Comparison of ENCODE assay signal across 9 mouse cellular contexts in the genomic region with DNA sequence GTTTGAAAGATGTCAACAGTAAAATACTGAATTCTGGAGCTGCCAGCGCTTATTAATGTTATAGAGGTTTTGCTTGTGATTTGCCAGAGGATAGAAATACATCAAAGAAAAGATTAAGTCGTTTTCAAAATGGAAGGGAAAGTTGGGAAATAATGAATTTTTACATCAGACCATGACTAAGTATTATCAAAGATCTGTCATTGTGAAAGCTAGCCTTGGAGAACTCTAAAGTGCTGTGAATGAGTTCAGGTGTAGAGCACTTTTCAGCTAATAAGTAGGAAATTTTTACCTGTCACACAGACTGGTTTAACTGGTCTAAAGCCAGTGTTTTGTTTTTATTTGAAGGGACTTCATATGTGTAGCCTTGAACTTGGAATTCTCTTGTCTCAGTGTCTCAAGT. TPM values are rescaled to one million over a fixed set of nuclear protein-coding genes. Genes with fewer than 3 reads are reported as not detected.
DNase-seq lines count a peak whose midpoint lies in the region; ATAC-seq lines count a peak whose summit lies in the region.
"Had no signal": no experiment of that assay in that cellular context is flagged by ENCODE, and none has a peak within 500 bp of the region (broad histone marks: within the 10 kb centered on the region; RNA-seq: fewer than 3 reads in every experiment).

No protein-coding gene starts in this region.

- ATAC-seq in heart, embryonic 16.5 days (replicated peaks; ENCODE audit: extremely low read depth, insufficient read depth, low FRiP score) = no peak
- ATAC-seq in heart, embryonic 12.5 days (ENCODE audit: insufficient number of reproducible peaks, low FRiP score) = no peak
- ATAC-seq in embryonic facial prominence, embryonic 11.5 days (replicated peaks; ENCODE audit: insufficient number of reproducible peaks, low FRiP score, low TSS enrichment, low read depth) = no peak
- ATAC-seq in midbrain, embryonic 15.5 days (replicated peaks) = no peak

- no peak overlapping the region for H3K27ac ChIP-seq in heart, embryonic 16.5 days (ENCODE audit: low read length)
- H3K27ac ChIP-seq in heart, embryonic 12.5 days (ENCODE audit: poor library complexity, severe bottlenecking) = no peak overlapping the region
- no peak overlapping the region for H3K27ac ChIP-seq in embryonic facial prominence, embryonic 11.5 days (replicated peaks; ENCODE audit: low read depth, low read length)
- H3K27ac ChIP-seq in midbrain, embryonic 15.5 days = no peak overlapping the region

- no peak for DNase-seq in embryonic facial prominence, embryonic 11.5 days (ENCODE audit: low spot score)
- DNase-seq in induced T-regulatory cell, adult 2 months (ENCODE audit: low read depth) = peak; percentile 9
- DNase-seq in thymus, postnatal 4 days = no peak
- DNase-seq in cerebellum, adult 9-10 months = no peak
- no peak for DNase-seq in kidney, adult 18-20 months
- DNase-seq: right cerebral cortex, postnatal 25 days had no signal

- H3K36me3 ChIP-seq in heart, embryonic 16.5 days (ENCODE audit: control insufficient read depth, insufficient read depth) = no peaks in the 10 kb centered on the region
- no peaks in the 10 kb centered on the region for H3K36me3 ChIP-seq in heart, embryonic 12.5 days
- H3K36me3 ChIP-seq in embryonic facial prominence, embryonic 11.5 days (replicated peaks; ENCODE audit: control insufficient read depth, insufficient read depth, low read depth, low read length) = no peaks in the 10 kb centered on the region
- no peaks in the 10 kb centered on the region for H3K36me3 ChIP-seq in midbrain, embryonic 15.5 days (replicated peaks)

- 0 out of 2 replicates have a peak, but pooled peaks cover 2% of the 10 kb centered on the region for H3K27me3 ChIP-seq in heart, embryonic 16.5 days (ENCODE audit: control insufficient read depth, insufficient read depth, low read length)
- no peaks in the 10 kb centered on the region for H3K27me3 ChIP-seq in heart, embryonic 12.5 days (replicated peaks)
- no peaks in the 10 kb centered on the region for H3K27me3 ChIP-seq in embryonic facial prominence, embryonic 11.5 days (ENCODE audit: control insufficient read depth, insufficient read depth, low read length)
- H3K27me3 ChIP-seq in midbrain, embryonic 15.5 days (replicated peaks) = no peaks in the 10 kb centered on the region

- H3K9me3 ChIP-seq in heart, embryonic 16.5 days (replicated peaks; ENCODE audit: control insufficient read depth, low read length) = no peaks in the 10 kb centered on the region
- no peaks in the 10 kb centered on the region for H3K9me3 ChIP-seq in heart, embryonic 12.5 days (replicated peaks)
- no peaks in the 10 kb centered on the region for H3K9me3 ChIP-seq in embryonic facial prominence, embryonic 11.5 days (replicated peaks; ENCODE audit: control insufficient read depth, low read length)
- H3K9me3 ChIP-seq in midbrain, embryonic 15.5 days = no peaks in the 10 kb centered on the region

- peak overlapping the region; percentile 80; the same call in 1 of the 2 replicates for H3K9ac ChIP-seq in heart, embryonic 16.5 days (ENCODE audit: low read length)
- no peak overlapping the region for H3K9ac ChIP-seq in heart, embryonic 12.5 days
- peak overlapping the region; percentile 57 for H3K9ac ChIP-seq in embryonic facial prominence, embryonic 11.5 days (replicated peaks; ENCODE audit: low read length)
- H3K9ac ChIP-seq in midbrain, embryonic 15.5 days = no peak overlapping the region; the same call in 1 of the 2 replicates

- H3K4me1 ChIP-seq in heart, embryonic 16.5 days (ENCODE audit: control insufficient read depth, insufficient read depth, low read length) = peaks cover 13% of the 10 kb centered on the region
- H3K4me1 ChIP-seq in heart, embryonic 12.5 days (replicated peaks) = peaks cover 14% of the 10 kb centered on the region
- H3K4me1 ChIP-seq in embryonic facial prominence, embryonic 11.5 days (ENCODE audit: control insufficient read depth, insufficient read depth, low read length) = no peaks in the 10 kb centered on the region
- H3K4me1 ChIP-seq in midbrain, embryonic 15.5 days = peaks cover 29% of the 10 kb centered on the region

- no peak overlapping the region for H3K4me3 ChIP-seq in heart, embryonic 16.5 days (ENCODE audit: low read length)
- no peak overlapping the region for H3K4me3 ChIP-seq in heart, embryonic 12.5 days
- no peak overlapping the region; the same call in 1 of the 2 replicates for H3K4me3 ChIP-seq in embryonic facial prominence, embryonic 11.5 days (ENCODE audit: low read depth, low read length)
- H3K4me3 ChIP-seq in midbrain, embryonic 15.5 days = peak overlapping the region; percentile 62; the same call in 1 of the 2 replicates

- WGBS in heart, embryonic 16.5 days = 68% methylated on average over 2 of the region's 2 CpGs
- 72% methylated on average over 2 of the region's 2 CpGs for WGBS in heart, embryonic 12.5 days
- WGBS in embryonic facial prominence, embryonic 11.5 days = 63% methylated on average over 2 of the region's 2 CpGs
- WGBS in midbrain, embryonic 15.5 days = 64% methylated on average over 2 of the region's 2 CpGs

- H3K4me2 ChIP-seq in heart, embryonic 16.5 days (ENCODE audit: low read depth, low read length) = peak overlapping the region; percentile 85; the same call in 1 of the 2 replicates
- H3K4me2 ChIP-seq in heart, embryonic 12.5 days = no peak overlapping the region
- peak overlapping the region; percentile 54 for H3K4me2 ChIP-seq in embryonic facial prominence, embryonic 11.5 days (ENCODE audit: low read depth, low read length)
- H3K4me2 ChIP-seq in midbrain, embryonic 15.5 days = peak overlapping the region; percentile 79

RNA-seq across cellular contexts. Expression of a gene that starts 14.0 kb away (rescaled TPM):
- not detected in 2 replicates for polyA plus RNA-seq in heart, embryonic 16.5 days (2015; fragmentation: Nextera tagmentation; extraction: Ambion mirVana)
- polyA plus RNA-seq in heart, embryonic 12.5 days (2016; fragmentation: Nextera tagmentation; extraction: Ambion mirVana) = not detected in 2 replicates
- polyA plus RNA-seq in embryonic facial prominence, embryonic 11.5 days (2014; fragmentation: Nextera tagmentation; extraction: Ambion mirVana) = not detected in 2 replicates
- polyA plus RNA-seq in midbrain, embryonic 15.5 days (2015; fragmentation: Nextera tagmentation; extraction: Ambion mirVana) = 0.14 and 0.31 TPM in 2 replicates

RNA-seq across cellular contexts. Expression of a gene that starts 51.8 kb away (rescaled TPM):
- 5.1 and 6.8 TPM in 2 replicates for polyA plus RNA-seq in heart, embryonic 16.5 days (2015; fragmentation: Nextera tagmentation; extraction: Ambion mirVana)
- polyA plus RNA-seq in heart, embryonic 12.5 days (2016; fragmentation: Nextera tagmentation; extraction: Ambion mirVana) = 13.1 and 15.4 TPM in 2 replicates
- 22.5 TPM in 2 replicates for polyA plus RNA-seq in embryonic facial prominence, embryonic 11.5 days (2014; fragmentation: Nextera tagmentation; extraction: Ambion mirVana)
- 28.8 and 32.6 TPM in 2 replicates for polyA plus RNA-seq in midbrain, embryonic 15.5 days (2015; fragmentation: Nextera tagmentation; extraction: Ambion mirVana)

RNA-seq across cellular contexts. Expression of a gene that starts 51.9 kb away (rescaled TPM):
- 17.3 and 20.7 TPM in 2 replicates for polyA plus RNA-seq in heart, embryonic 16.5 days (2015; fragmentation: Nextera tagmentation; extraction: Ambion mirVana)
- 22.0 and 22.9 TPM in 2 replicates for polyA plus RNA-seq in heart, embryonic 12.5 days (2016; fragmentation: Nextera tagmentation; extraction: Ambion mirVana)
- 36.5 and 39.4 TPM in 2 replicates for polyA plus RNA-seq in embryonic facial prominence, embryonic 11.5 days (2014; fragmentation: Nextera tagmentation; extraction: Ambion mirVana)
- polyA plus RNA-seq in midbrain, embryonic 15.5 days (2015; fragmentation: Nextera tagmentation; extraction: Ambion mirVana) = 30.8 and 33.5 TPM in 2 replicates

Comparison
In these comparisons a context has a peak if more than half of its experiments do, and no peak if none do; other contexts are left out.
1. H3K9ac ChIP-seq: peak in heart, embryonic 16.5 days (single experiment) and embryonic facial prominence, embryonic 11.5 days (single experiment); none in heart, embryonic 12.5 days (single experiment) and midbrain, embryonic 15.5 days (single experiment).